Mouse (Mus musculus): ENCODE measurements around the gene Lsm12.
"Not testable (repeated sequence)": the region's sequence is repeated elsewhere in the genome, so short reads cannot be mapped to it uniquely, and the experiment has no call there.

Lsm12 gene

DNA sequence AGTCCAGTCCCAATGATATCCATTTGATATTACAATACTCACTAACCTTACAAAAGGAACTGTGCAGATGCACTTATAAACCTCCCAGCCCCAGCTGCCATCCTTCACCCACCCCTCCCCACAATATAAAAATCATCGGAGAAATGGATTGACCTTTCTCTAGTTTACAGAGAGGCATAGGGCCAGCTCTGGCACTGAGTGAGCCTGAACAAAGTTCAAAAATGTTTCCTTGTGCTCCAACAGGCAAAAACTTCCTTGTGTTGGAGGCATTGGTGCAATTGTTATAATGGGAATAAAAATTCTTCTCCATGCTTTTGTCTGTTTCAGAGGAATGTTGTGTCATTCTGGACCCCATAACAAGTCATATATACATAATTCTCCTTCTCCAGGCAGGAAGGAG is 1.1 kb upstream of the Lsm12 start:
- DNase-seq (ENCODE audit: low spot score in 2 of 2) = no peak

DNA sequence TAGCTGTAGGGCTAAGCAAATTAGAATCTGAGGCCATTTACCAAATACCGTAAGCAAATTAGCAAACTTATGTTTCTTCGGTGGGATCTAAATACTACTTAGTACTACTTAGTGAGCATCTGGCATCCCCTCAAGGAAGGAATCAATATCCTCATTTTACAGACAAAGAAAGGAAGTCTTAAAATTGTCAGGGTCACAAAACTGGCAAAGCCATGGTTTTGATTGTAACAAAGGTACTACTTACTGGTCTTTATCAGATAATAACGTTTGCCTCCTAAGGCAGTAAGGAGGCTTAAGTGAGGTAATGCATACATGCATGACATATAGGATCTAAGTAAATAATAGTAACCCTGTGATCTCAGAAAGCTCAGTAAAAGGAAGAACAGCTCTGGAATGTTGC is 581 bp upstream of the Lsm12 start:
- no peak for DNase-seq (ENCODE audit: low spot score in 2 of 2)

GRCm38 (mm10) chr11:102184253-102184645 is 847 bp downstream of the Lsm12 start:
- DNase-seq (ENCODE audit: low spot score in 2 of 2) = no peak

DNA sequence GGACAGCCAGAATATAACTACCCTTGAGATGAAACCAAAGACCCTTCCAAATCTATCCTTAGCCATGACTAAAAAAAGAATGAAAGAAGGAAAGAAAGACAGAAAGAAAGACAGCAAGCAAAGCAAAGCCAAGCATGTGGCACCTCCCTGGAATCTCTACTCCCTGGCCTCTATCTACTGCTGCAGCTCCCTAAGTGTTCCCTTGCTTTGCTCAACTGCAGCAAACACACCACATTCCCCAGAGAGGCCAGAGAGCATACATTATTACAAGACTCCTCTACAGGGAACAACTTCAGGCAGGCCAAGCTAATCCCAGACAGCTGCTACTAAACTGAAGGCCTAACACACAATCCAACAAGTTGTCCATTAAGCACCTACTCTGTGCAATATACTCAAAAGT is 5.3 kb downstream of the Lsm12 start:
- no peak for DNase-seq (ENCODE audit: low spot score in 2 of 2)

- no peak for DNase-seq (ENCODE audit: low spot score in 2 of 2)
Measured at GRCm38 (mm10) chr11:102168689-102169088, 16.4 kb downstream of the Lsm12 start.

- no peak for DNase-seq (ENCODE audit: low spot score in 2 of 2)
Measured at GRCm38 (mm10) chr11:102167539-102167938, 17.6 kb downstream of the Lsm12 start.

- DNase-seq (ENCODE audit: low spot score in 2 of 2) = no peak
Measured at GRCm38 (mm10) chr11:102165971-102166722, 18.9 kb downstream of the Lsm12 start.

DNA sequence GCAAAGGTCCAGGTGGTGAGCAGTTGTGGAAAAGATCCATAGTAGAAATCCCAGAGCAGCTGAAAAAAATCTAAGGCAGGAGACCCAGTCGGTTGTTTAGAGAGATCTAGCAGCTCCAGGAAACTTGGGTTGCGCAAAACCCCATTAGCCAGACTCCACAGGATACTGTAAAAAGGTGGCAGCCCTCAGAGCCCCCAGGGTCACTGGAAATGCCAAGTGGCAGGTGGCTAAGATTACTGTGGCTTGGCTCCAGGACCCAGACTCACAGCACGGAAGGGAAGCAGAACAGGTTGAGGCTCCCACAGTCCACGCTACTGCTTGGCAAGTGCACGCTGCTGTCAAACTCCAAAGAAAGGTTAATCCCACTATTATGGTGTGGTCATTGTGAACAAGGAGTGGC is 25.3 kb downstream of the Lsm12 start:
- no peak for DNase-seq (ENCODE audit: low spot score in 2 of 2)

- not testable (repeated sequence) for DNase-seq (ENCODE audit: low spot score in 2 of 2)
Measured at GRCm38 (mm10) chr11:102158024-102158423, 27.1 kb downstream of the Lsm12 start.

DNA sequence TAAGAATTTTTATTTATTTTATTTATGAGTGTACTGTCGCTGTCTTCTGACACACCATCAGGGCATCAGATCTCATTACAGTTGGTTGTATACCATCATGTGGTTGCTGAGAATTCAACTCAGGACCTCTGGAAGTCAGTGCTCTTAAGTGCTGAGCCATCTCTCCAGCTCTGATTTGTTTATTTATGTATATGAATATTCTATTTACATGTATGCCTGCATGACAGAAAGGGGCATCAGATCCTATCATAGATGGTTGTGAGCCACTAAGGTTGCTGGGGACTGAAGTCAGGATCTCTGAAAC is 28.4 kb downstream of the Lsm12 start:
- no peak for DNase-seq (ENCODE audit: low spot score in 2 of 2)

DNA sequence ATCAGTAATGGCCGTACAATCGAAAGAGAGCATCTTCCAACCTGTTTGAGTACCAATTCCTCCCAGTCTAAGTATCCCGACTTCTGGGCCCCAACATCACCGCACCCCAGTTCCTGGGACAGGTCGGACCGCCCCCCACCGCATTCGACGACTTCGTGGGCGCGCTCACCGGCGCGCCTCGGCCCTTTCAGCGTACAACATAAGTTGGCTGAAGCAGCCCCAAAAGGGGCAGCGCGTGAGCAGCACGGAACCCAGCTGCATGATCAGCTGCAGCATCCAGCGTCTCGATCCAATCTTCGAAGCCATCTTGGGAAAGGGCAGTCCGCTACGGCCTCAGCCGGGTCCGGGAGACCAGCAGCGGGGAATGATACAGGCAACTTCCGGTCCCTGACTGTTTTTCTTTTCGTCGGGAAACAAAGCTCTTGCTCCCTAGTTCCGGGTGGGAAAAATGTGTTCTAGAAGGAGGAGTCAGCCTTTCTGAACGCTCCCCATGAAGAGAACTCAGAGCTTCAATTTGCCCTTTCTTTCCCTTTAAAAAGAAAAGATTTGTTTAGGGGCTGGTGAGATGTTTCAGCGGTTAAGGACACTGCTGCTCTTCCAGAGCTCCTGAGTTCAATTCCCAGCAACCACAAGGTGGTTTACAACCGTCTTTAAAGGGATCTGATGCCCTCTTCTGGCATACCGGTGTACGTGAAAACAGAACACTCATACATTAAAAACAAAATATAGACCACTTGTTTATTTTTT is 28.9 kb downstream of the Lsm12 start, which contains the start of gene Tmem101:
TSS of gene Tmem101 (minus strand) at position 366 of the 747 bp plus-strand sequence.
- peak; percentile 86 to 90 for DNase-seq (ENCODE audit: low spot score in 2 of 2)

DNA sequence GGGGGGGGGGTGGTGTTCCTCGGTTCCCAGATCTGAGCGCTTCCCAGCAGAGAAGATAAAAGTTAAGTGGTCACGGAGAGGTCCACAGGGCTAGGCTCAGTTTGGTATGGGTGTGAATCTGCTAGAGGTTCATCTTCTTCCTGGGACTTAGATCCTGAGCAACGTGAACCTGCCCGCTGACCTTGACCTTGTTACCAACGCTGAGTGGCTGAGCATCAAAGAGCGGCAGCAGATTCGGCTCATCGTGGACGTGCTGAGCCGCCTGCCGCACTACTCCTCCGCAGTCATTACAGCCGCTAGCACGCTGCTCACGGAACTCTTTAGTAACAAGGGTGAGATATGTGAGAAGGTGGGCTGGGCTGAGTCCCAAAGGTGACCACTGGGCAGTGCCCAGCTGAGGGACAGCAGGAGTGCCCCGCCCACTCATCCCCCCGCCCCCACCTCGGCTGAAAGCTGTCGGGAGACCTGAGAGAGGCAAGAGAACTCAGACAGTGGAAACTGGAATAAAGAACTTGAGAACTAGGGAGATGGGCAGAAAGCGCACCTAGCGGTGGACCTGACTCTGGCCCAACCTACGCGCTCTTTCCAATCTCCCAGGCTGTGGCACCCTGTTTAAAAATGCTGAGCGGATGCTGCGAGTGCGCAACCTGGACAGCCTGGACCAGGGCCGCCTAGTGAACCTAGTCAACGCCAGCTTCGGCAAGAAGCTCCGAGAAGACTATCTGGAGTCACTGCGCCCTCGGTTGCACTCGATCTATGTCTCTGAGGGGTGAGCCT is 37.7 kb downstream of the Lsm12 start:
- no peak for DNase-seq (ENCODE audit: low spot score in 2 of 2)

GRCm38 (mm10) chr11:102146531-102146930 is 38.6 kb downstream of the Lsm12 start:
- no peak for DNase-seq (ENCODE audit: low spot score in 2 of 2)

- DNase-seq (ENCODE audit: low spot score in 2 of 2) = no peak
Measured at GRCm38 (mm10) chr11:102146005-102146404, 39.1 kb downstream of the Lsm12 start.

DNA sequence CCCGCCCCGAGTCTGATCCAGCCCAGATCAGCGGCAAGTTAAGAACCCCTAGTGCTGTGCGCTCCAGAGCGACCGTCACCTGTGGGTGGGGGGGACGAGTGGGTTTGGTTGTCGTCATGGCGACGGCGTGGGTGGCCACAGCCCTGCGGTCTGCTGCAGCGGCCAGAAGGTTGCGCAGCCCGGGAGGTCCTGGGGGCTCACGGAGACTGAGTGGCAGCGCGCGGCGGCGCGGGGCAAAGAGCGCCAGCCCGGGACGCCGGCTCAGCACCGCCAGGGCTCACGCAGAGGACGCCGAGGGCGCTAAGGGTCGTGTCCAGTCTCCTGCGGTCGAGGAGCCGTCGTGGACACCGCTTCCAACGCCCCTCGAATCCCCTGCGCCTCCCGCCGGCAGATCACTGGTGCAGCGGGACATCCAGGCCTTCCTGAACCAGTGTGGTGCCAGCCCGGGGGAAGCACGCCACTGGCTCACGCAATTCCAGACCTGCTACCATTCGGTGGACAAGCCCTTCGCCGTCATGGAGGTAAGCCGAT is 39.6 kb downstream of the Lsm12 start, which contains the start of gene Nags:
TSS of gene Nags (plus strand) at position 43 of the 531 bp plus-strand sequence.
- no peak for DNase-seq (ENCODE audit: low spot score in 2 of 2)

- DNase-seq (ENCODE audit: low spot score in 2 of 2) = no peak
Measured at GRCm38 (mm10) chr11:102144957-102145470, 40.1 kb downstream of the Lsm12 start.

DNA sequence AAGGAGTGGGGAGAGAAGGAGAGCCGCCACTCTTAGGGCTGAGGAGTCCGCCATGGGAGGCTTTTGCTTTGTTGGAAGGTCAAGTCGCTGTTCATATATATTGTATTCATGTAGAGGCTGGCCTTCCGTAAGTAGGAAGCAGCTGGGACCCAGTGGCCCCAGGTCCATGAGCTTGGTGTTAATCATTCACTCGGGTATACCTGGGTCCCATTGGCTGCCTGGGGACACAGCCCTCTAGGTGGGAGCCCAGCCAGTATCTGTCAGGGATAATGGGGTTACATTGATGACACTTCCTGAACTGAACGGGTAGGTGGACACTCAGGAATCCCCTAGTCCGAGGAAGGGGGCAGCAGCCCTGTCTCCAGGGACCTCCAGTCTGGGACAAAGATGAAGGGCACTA is 42.7 kb downstream of the Lsm12 start:
- DNase-seq (ENCODE audit: low spot score in 2 of 2) = no peak

- peak; percentile 55 to 58 for DNase-seq (ENCODE audit: low spot score in 2 of 2)
Measured at GRCm38 (mm10) chr11:102140508-102140907, 44.6 kb downstream of the Lsm12 start.

GRCm38 (mm10) chr11:102138447-102138740 is 46.7 kb downstream of the Lsm12 start:
- peak; percentile 41 to 61 for DNase-seq (ENCODE audit: low spot score in 2 of 2)

DNA sequence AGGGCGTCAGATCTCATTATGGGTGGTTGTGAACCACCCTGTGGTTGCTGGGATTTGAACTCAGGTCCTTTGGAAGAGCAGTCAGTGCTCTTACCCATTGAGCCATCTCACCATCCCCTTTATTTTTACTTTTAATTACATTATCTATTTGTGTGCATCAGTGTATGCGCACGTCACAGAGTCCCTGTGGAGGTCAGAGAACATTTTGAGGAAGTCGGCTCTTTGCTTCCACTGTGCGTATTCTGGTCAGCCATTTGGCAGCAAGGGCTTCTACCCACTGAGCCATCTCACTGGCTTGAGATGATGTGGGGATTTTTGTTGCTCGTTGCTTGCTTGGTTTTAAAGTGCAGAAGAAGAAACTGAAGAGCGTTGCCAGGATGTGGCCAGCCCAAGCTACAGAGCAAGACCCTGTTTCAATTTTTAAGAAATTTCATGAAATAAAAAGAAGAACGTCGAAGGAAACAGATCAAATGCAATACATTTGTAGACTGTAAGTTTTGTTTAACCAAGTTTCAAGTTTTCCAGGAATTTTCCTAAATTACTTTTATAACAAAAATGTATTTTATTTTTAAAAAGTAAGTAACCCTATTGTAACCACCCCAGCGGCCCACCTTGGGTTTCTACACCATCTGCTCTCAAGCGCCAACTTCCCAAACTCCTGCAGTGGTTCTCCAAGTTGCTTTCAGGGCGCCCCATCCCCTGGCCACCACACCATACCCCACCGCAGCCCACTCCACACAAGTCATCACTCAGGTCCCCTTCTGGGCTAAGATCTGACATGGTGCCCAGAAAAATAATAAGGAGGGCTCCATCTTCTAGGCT is 47.3 kb downstream of the Lsm12 start:
- DNase-seq (ENCODE audit: low spot score in 2 of 2) = no peak

DNA sequence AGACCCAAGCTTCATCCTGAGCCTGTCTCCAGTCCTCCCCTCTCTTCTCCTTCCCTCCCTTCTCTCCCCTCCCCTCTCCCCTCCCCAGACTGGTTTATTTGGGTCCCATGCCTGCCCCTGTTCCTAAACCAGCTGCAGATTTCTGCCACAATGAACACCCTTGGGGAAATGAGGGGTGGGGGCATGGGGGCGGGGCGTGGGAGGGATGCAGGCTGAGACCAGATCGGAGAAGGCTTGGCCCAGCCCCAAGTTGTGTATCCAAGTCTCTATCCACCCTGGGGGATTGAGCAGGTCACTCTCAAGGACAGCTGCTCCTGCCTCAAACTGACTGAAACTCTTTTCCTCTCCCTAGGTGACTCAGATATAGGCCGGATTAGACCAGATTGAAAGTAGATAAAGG is 50.6 kb downstream of the Lsm12 start:
- no peak for DNase-seq (ENCODE audit: low spot score in 2 of 2)

Data from urinary bladder, postnatal 36 days (tissue).